In genomic region chr14:52195691-52196090, GRCm38 (mm10) we compare ENCODE assay signal across 8 mouse cellular contexts. TPM values are rescaled to one million over a fixed set of nuclear protein-coding genes. Genes with fewer than 3 reads are reported as not detected.
DNase-seq lines count a peak whose midpoint lies in the region; ATAC-seq lines count a peak whose summit lies in the region.

No protein-coding gene starts in this region.

- H3K9ac ChIP-seq in liver, embryonic 11.5 days (ENCODE audit: low read depth, low read length) = peak overlapping the region; percentile 98; the same call in 1 of the 2 replicates

- H3K4me3 ChIP-seq in liver, embryonic 11.5 days (ENCODE audit: low read depth, low read length) = peak overlapping the region; percentile 99

- DNase-seq in ovary, postnatal 36 days (ENCODE audit: low spot score) = peak; percentile 20
- DNase-seq in ovary, postnatal 14 days (ENCODE audit: low spot score) = no peak
- DNase-seq in brain, adult 2 months (ENCODE audit: low read depth, low spot score) = peak; percentile 30
- DNase-seq in hindlimb bud, embryonic 11.5 days (ENCODE audit: extremely low spot score, low read depth, low spot score) = peak; percentile 47
- DNase-seq in liver, embryonic 11.5 days (ENCODE audit: low spot score) = no peak
- peak; percentile 79 for DNase-seq in naive thymus-derived CD4-positive, alpha-beta T cell, adult 2 months (ENCODE audit: low read depth)

- no peaks in the 10 kb centered on the region for H3K9me3 ChIP-seq in liver, embryonic 11.5 days (ENCODE audit: control insufficient read depth, low read length)

- peak overlapping the region; percentile 65 for H3K4me2 ChIP-seq in liver, embryonic 11.5 days

- H3K36me3 ChIP-seq in liver, embryonic 11.5 days (ENCODE audit: control insufficient read depth, insufficient read depth, low read length) = peaks cover 16% of the 10 kb centered on the region

- peak; percentile 59 for ATAC-seq in erythroid progenitor cell, adult 5-6 weeks (replicated peaks; ENCODE audit: low FRiP score, poor library complexity, severe bottlenecking)
- ATAC-seq in liver, embryonic 11.5 days (replicated peaks; ENCODE audit: low FRiP score) = no peak
- no peak for ATAC-seq in inflammation-experienced regulatory T-cells, adult 6 months

- no peaks in the 10 kb centered on the region for H3K27me3 ChIP-seq in liver, embryonic 11.5 days (replicated peaks; ENCODE audit: control insufficient read depth, insufficient read depth, low read length)

- 12% methylated on average over 3 of the region's 3 CpGs for WGBS in liver, embryonic 11.5 days

- peaks cover 24% of the 10 kb centered on the region for H3K4me1 ChIP-seq in liver, embryonic 11.5 days (replicated peaks; ENCODE audit: control insufficient read depth, insufficient read depth, low read length)

- no peak overlapping the region for H3K27ac ChIP-seq in liver, embryonic 11.5 days (ENCODE audit: low read depth, low read length)

RNA-seq across cellular contexts. Expression of gene Supt16, which starts 1.5 kb away (rescaled TPM):
- total RNA-seq in erythroid progenitor cell, adult 5-6 weeks (2015; ENCODE audit: low replicate concordance) = 84.0 and 91.8 TPM in 2 replicates
- total RNA-seq in erythroid progenitor cell, adult 5-6 weeks (2017; ENCODE audit: low replicate concordance) = 174 and 231 TPM in 2 replicates
- 52.1 and 58.6 TPM in 2 replicates for polyA plus RNA-seq in liver, embryonic 11.5 days (2014; fragmentation: Nextera tagmentation; extraction: Ambion mirVana)
- polyA plus RNA-seq in inflammation-experienced regulatory T-cells, adult 6 months (2017; shearing (Covaris generic)) = 10 to 100 TPM; 44.2 to 48.2 (median 46.3) TPM

Comparison
In these comparisons a context has a peak if more than half of its experiments do, and no peak if none do; other contexts are left out.
1. DNase-seq: peak in ovary, postnatal 36 days (single experiment), brain, adult 2 months (single experiment), hindlimb bud, embryonic 11.5 days (single experiment) and naive thymus-derived CD4-positive, alpha-beta T cell, adult 2 months (single experiment); none in ovary, postnatal 14 days (single experiment) and liver, embryonic 11.5 days (single experiment).